Mouse (Mus musculus): ENCODE measurements at regions not wholly inside any gene's neighbourhood (a gene's known extent, or its start where the extent isn't known, plus 50 kb on each side); places are given as distances from the start of the nearest gene placed in this dataset.

GRCm38 (mm10) chr5:120050728-120051436 is 65.4 kb upstream of the Rbm19 start:
- ATAC-seq (ENCODE audit: low FRiP score) = no peak
- H3K27ac ChIP-seq (ENCODE audit: low read depth, low read length) = no peak overlapping the region

GRCm38 (mm10) chr5:120054498-120055167 is 61.6 kb upstream of the Rbm19 start:
- no peak overlapping the region for H3K4me3 ChIP-seq (ENCODE audit: low read depth, low read length)
- TF ChIP-seq CTCF (IDR thresholded peaks at IDR 0.05) = no peak
- no peaks in the 10 kb centered on the region for H3K4me1 ChIP-seq (ENCODE audit: insufficient read depth, low read length)
- no peak overlapping the region for H3K4me2 ChIP-seq (ENCODE audit: low read depth, low read length, poor library complexity, severe bottlenecking)
- H3K9me3 ChIP-seq (ENCODE audit: low read length) = no peaks in the 10 kb centered on the region
- DNase-seq (ENCODE audit: low spot score) = no peak
- no peak overlapping the region for H3K9ac ChIP-seq (replicated peaks; ENCODE audit: low read length, poor library complexity, severe bottlenecking)
- H3K27ac ChIP-seq (ENCODE audit: low read depth, low read length) = no peak overlapping the region
- H3K27me3 ChIP-seq (ENCODE audit: insufficient read depth, low read length) = no peaks in the 10 kb centered on the region
- 89% methylated on average over 5 of the region's 5 CpGs for WGBS
- ATAC-seq (ENCODE audit: low FRiP score) = no peak
- no peaks in the 10 kb centered on the region for H3K36me3 ChIP-seq (ENCODE audit: insufficient read depth, low read length)

More at GRCm38 (mm10) chr5:120050728-120051436, 65.4 kb upstream of the Rbm19 start:
- Histone ChIP-seq H3K27me3 (ENCODE audit: insufficient read depth, low read length) (no peaks in the 10 kb centered on the region), H3K9ac (replicated peaks; ENCODE audit: low read length, poor library complexity, severe bottlenecking) (no peak overlapping the region), H3K4me3 (ENCODE audit: low read depth, low read length) (no peak overlapping the region), H3K36me3 (ENCODE audit: insufficient read depth, low read length) (no peaks in the 10 kb centered on the region), H3K4me1 (ENCODE audit: insufficient read depth, low read length) (no peaks in the 10 kb centered on the region), H3K4me2 (ENCODE audit: low read depth, low read length, poor library complexity, severe bottlenecking) (no peak overlapping the region), H3K9me3 (ENCODE audit: low read length) (no peaks in the 10 kb centered on the region)
- peak; percentile 6 for DNase-seq (ENCODE audit: low spot score)
- 68% methylated on average over 8 of the region's 8 CpGs for whole genome bisulfite sequencing
- no peak for TF ChIP-seq CTCF (IDR thresholded peaks at IDR 0.05)

All from midbrain, postnatal 0 days (tissue).